Mouse (Mus musculus): Measurements from ENCODE around the gene Ccm2. TPM values are rescaled to one million over a fixed set of nuclear protein-coding genes. Genes with fewer than 3 reads are reported as not detected.
A peak's percentile ranks its signal among the peaks of the same experiment; 100 is the strongest.

The Ccm2 gene
- polyA plus RNA-seq, 1 experiment from 2014 or later = 81.6 TPM

DNA sequence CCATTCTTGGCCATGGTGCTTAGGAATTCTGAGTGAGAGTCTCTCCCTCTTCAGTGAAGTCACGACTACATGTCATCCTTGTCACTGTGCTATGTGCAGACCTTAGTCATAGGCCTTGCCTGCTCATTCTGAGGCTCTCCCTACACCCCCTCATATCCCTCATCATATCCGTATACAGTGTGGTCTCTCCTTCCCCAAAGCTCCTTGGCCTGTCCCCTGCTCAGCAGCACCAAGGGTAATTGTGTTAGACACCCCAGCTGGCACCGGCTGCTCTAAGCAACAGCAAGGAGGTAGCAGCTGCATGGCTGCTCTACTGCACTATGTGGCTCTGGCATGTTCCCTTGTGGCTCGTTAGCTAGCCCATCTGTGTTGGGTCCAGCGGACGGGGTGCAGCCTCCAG is 97.9 kb downstream of the Ccm2 start:
- Histone ChIP-seq H3K9ac (replicated peaks; ENCODE audit: low read length) (no peak overlapping the region), H3K4me1 (ENCODE audit: control insufficient read depth, insufficient read depth, low read length) (no peaks in the 10 kb centered on the region), H3K36me3 (replicated peaks; ENCODE audit: control insufficient read depth, insufficient read depth, low read depth, low read length) (no peaks in the 10 kb centered on the region), H3K27me3 (ENCODE audit: control insufficient read depth, insufficient read depth, low read length) (no peaks in the 10 kb centered on the region), H3K27ac (replicated peaks; ENCODE audit: low read depth, low read length) (no peak overlapping the region), H3K4me3 (ENCODE audit: low read depth, low read length) (no peak overlapping the region), H3K4me2 (ENCODE audit: low read depth, low read length) (no peak overlapping the region), H3K9me3 (replicated peaks; ENCODE audit: control insufficient read depth, low read length) (no peaks in the 10 kb centered on the region)
- 82% methylated on average over 6 of the region's 6 CpGs for WGBS
- ATAC-seq (replicated peaks; ENCODE audit: insufficient number of reproducible peaks, low FRiP score, low TSS enrichment, low read depth) (0 out of 2 replicates have a peak, but pooled peaks have one; percentile 48), DNase-seq (ENCODE audit: low spot score) (no peak)

Other genes with a start within 250 kb of the Ccm2 start
- gene Zmiz2, start 157.8 kb upstream of the Ccm2 start, polyA plus RNA-seq (2014; fragmentation: Nextera tagmentation; extraction: Ambion mirVana) = 9.0 and 9.6 TPM in 2 replicates
- gene Ppia, start 131.4 kb upstream of the Ccm2 start, polyA plus RNA-seq (2014; fragmentation: Nextera tagmentation; extraction: Ambion mirVana) = 5,819 and 6,203 TPM in 2 replicates
- gene H2afv, start 102.4 kb upstream of the Ccm2 start, polyA plus RNA-seq (2014; fragmentation: Nextera tagmentation; extraction: Ambion mirVana) = 853 and 854 TPM in 2 replicates
- gene Purb, start 71.0 kb upstream of the Ccm2 start, polyA plus RNA-seq (2014; fragmentation: Nextera tagmentation; extraction: Ambion mirVana) = 14.8 and 15.8 TPM in 2 replicates
- 0.29 and 0.67 TPM in 2 replicates for gene Myo1g, start 25.9 kb upstream of the Ccm2 start, polyA plus RNA-seq (2014; fragmentation: Nextera tagmentation; extraction: Ambion mirVana)
- 9.2 and 9.9 TPM in 2 replicates for gene Nacad, start 59.2 kb downstream of the Ccm2 start, polyA plus RNA-seq (2014; fragmentation: Nextera tagmentation; extraction: Ambion mirVana)
- gene Tbrg4, start 79.2 kb downstream of the Ccm2 start, polyA plus RNA-seq (2014; fragmentation: Nextera tagmentation; extraction: Ambion mirVana) = 33.0 and 33.5 TPM in 2 replicates
- not detected in 2 replicates for gene Wap, start 91.8 kb downstream of the Ccm2 start, polyA plus RNA-seq (2014; fragmentation: Nextera tagmentation; extraction: Ambion mirVana)
- 4.9 and 5.6 TPM in 2 replicates for gene Ramp3, start 111.6 kb downstream of the Ccm2 start, polyA plus RNA-seq (2014; fragmentation: Nextera tagmentation; extraction: Ambion mirVana)

Data from embryonic facial prominence, embryonic 11.5 days (tissue).